Mouse (Mus musculus) midbrain, embryonic 11.5 days (tissue): ENCODE measurements at regions not wholly inside any gene's neighbourhood (a gene's known extent, or its start where the extent isn't known, plus 50 kb on each side); places are given as distances from the start of the nearest gene placed in this dataset.

ENCODE experiments used
- ATAC-seq: fragments of 200-750 bp; cut with Nextera tagmentation; 2 replicates; pipeline ENCODE4 v1.8.0; 2017; ENCODE audit warnings: moderate TSS enrichment, moderate library complexity; ENCODE audit not compliant: low FRiP score
- DNase-seq: peaks from one replicate; pipeline ENCODE4 v3.0.0; 2015; ENCODE audit warnings: low spot score; ENCODE audit errors: missing footprints
- H3K27ac ChIP-seq: fragments of 300-500 bp; sonication (generic); 2 replicates; pipeline ENCODE4 v1.5.1; 2014; ENCODE audit warnings: low read depth, low read length
- H3K27me3 ChIP-seq: fragments of 300-500 bp; sonication (generic); 2 replicates; pipeline ENCODE4 v1.6.1; 2014; ENCODE audit warnings: mild to moderate bottlenecking, low read length, moderate library complexity, mixed read lengths; ENCODE audit not compliant: control insufficient read depth, insufficient read depth
- H3K36me3 ChIP-seq: fragments of 300-500 bp; sonication (generic); 2 replicates; pipeline ENCODE4 v1.6.1; 2014; ENCODE audit warnings: mild to moderate bottlenecking, low read length, moderate library complexity, mixed read lengths; ENCODE audit not compliant: control insufficient read depth, insufficient read depth
- H3K4me1 ChIP-seq: fragments of 300-500 bp; sonication (generic); 2 replicates; pipeline ENCODE4 v1.6.1; 2014; ENCODE audit warnings: low read length; ENCODE audit not compliant: control insufficient read depth, insufficient read depth
- H3K4me2 ChIP-seq: fragments of 300-500 bp; sonication (generic); 2 replicates; pipeline ENCODE4 v1.6.1; 2014; ENCODE audit warnings: mild to moderate bottlenecking, moderate library complexity
- H3K4me3 ChIP-seq: fragments of 300-500 bp; sonication (generic); 2 replicates; pipeline ENCODE4 v1.5.1; 2014; ENCODE audit warnings: low read depth, low read length
- H3K9ac ChIP-seq: fragments of 300-500 bp; sonication (generic); 2 replicates; pipeline ENCODE4 v1.6.1; 2014; ENCODE audit warnings: low read length
- H3K9me3 ChIP-seq: fragments of 300-500 bp; sonication (generic); 2 replicates; pipeline ENCODE4 v1.6.1; 2016; ENCODE audit warnings: low read length; ENCODE audit not compliant: control insufficient read depth
- WGBS: fragments of 180-500 bp; shearing (Covaris S2); extraction: QIAGEN DNeasy Blood & Tissue Kit; methylation state at CpG from one replicate; pipeline ENCODE4 v1.1.7; 2014; 5-methylcytosine and 5-hydroxymethylcytosine counted together

DNA sequence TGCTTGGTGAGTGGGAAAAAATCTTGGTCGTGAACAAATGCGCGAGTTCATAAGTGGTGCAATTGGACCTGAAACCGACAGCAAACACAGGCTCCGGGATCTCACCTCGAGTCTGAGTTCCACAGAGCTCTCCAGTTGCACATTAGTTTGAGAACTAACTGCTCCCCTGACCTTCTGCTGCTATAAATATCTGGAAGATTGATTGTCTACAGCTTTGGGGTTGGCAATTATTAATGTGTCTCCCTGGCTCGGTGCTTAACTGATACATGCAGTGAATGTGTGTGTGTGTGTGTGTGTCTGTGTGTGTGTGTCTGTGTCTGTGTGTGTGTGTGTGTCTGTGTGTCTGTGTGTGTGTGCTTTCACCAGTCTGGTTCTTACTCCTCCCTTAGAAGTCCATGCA, 107.4 kb upstream of the Phyhipl start:
- WGBS = 93% methylated on average over 7 of the region's 7 CpGs
- H3K36me3 ChIP-seq = no peaks in the 10 kb centered on the region
- DNase-seq = no peak
- no peak overlapping the region for H3K4me2 ChIP-seq
- H3K27me3 ChIP-seq = no peaks in the 10 kb centered on the region
- no peak for ATAC-seq
- H3K9ac ChIP-seq = no peak overlapping the region
- H3K4me1 ChIP-seq = no peaks in the 10 kb centered on the region
- H3K4me3 ChIP-seq = no peak overlapping the region
- no peaks in the 10 kb centered on the region for H3K9me3 ChIP-seq
- no peak overlapping the region for H3K27ac ChIP-seq

DNA sequence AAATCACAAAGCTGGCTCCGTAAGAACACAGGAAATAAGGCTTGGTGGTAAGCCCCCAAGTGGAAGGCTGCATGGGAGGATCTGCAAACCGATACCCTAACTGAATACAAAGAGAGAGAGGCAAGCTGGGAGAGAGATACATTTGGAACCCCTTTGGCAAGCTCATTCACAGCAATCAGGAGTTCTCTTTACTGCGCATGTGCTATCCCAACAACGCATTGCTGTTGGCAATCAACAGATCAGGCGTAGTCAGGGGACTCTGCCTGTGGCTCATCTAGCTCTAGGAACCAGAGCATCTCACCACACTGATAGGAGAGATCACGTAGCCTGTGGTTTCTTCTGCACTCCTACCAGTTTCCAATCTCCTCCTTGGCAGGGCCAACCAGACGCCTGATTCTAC, 103.9 kb upstream of the Phyhipl start:
- H3K4me1 ChIP-seq = no peaks in the 10 kb centered on the region
- no peak overlapping the region for H3K9ac ChIP-seq
- WGBS = 85% methylated on average over 7 of the region's 7 CpGs
- no peak overlapping the region for H3K27ac ChIP-seq
- H3K9me3 ChIP-seq = no peaks in the 10 kb centered on the region
- DNase-seq = peak; percentile 53
- H3K4me2 ChIP-seq = no peak overlapping the region
- no peaks in the 10 kb centered on the region for H3K27me3 ChIP-seq
- no peak for ATAC-seq
- no peak overlapping the region for H3K4me3 ChIP-seq
- H3K36me3 ChIP-seq = no peaks in the 10 kb centered on the region

DNA sequence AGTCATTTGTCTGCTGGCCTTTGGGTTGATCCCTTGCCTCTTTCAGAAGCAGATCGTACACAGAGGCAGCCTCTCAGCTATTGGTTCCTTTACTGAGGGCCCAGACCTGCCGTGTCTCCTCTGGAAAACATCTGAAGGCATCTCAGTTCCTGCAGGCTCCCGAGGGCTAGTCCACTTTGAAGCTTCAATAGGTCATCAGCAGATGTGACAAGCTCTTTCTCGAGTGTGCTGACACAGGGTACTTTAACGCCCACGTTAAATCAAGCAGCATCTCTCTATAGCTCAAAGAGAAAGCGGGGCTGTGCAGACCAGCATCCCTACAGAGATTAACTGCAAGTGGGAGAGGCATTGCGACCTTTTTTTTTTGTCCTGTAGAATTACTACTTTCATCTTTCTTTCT, 96.0 kb upstream of the Phyhipl start:
- no peak overlapping the region for H3K4me3 ChIP-seq
- H3K9ac ChIP-seq = no peak overlapping the region
- H3K27me3 ChIP-seq = no peaks in the 10 kb centered on the region
- no peaks in the 10 kb centered on the region for H3K9me3 ChIP-seq
- DNase-seq (peak; percentile 78), ATAC-seq (no peak)
- H3K27ac ChIP-seq = no peak overlapping the region
- H3K4me1 ChIP-seq = no peaks in the 10 kb centered on the region
- no peak overlapping the region for H3K4me2 ChIP-seq
- WGBS = 60% methylated on average over 8 of the region's 8 CpGs
- no peaks in the 10 kb centered on the region for H3K36me3 ChIP-seq

DNA sequence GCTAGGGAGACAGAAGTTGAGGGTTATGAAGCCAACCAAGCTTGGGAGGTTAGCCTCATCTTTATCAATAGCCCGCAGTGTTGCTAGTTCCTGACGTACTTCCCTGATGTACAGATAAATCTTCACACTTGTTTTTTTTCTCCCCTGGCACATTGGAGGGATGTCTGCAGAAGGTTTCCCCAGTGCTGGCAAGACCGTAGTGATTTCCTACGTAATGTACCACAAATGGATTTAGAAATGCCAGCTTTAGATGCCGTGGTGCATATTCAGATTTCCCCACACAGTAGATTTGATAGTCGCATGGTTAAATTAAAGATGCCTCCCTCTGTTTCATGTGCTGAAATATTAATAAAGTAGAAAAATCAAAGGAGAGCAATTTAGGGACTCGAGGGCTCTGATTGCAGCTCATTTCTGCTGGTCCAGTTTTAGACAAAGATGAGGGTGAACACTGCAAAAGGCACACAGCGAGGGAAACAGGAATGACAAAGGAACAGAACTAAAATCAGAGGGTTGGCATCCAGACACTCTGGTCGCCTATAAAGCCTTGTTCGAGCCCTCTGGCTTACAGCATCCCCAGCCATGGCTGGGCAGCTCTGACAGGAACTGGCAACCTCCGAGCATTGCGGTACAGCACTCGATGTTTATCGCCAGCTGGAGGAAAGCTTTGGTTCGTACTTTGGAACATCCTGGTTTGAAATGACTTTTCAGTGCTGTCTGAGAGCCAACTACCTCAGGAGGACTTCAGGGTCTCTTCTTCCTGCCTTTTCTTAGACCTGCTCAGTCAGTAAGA, 94.8 kb upstream of the Phyhipl start:
- H3K9ac ChIP-seq = no peak overlapping the region
- no peak overlapping the region for H3K4me2 ChIP-seq
- no peak for ATAC-seq
- no peaks in the 10 kb centered on the region for H3K4me1 ChIP-seq
- H3K36me3 ChIP-seq = no peaks in the 10 kb centered on the region
- H3K4me3 ChIP-seq = no peak overlapping the region
- peak; percentile 73 for DNase-seq
- WGBS = 91% methylated on average over 15 of the region's 15 CpGs
- no peaks in the 10 kb centered on the region for H3K9me3 ChIP-seq
- no peaks in the 10 kb centered on the region for H3K27me3 ChIP-seq
- H3K27ac ChIP-seq = no peak overlapping the region

DNA sequence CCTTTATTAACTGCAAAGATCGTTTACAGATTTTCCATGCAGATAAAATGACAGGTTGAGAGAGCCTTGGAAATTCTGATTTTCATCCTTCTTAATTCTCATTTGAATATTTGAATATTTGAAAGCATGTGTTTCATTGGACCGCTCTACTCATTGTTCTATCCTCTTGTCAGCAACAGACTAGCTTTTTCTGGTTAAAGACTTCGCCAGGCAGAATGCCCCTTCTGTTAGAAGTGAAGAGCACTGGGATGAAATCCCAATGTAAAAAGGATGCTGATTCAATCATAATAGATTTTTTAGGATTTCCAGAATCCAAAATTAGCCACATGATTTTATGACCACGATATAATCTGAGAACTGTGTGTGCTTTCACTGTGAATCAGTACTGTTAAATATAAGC, 90.8 kb upstream of the Phyhipl start:
- H3K4me3 ChIP-seq = no peak overlapping the region
- DNase-seq (no peak), ATAC-seq (no peak)
- no peaks in the 10 kb centered on the region for H3K27me3 ChIP-seq
- H3K4me1 ChIP-seq = no peaks in the 10 kb centered on the region
- no peaks in the 10 kb centered on the region for H3K9me3 ChIP-seq
- no peak overlapping the region for H3K4me2 ChIP-seq
- no peak overlapping the region for H3K27ac ChIP-seq
- H3K9ac ChIP-seq = no peak overlapping the region
- 88% methylated on average over 4 of the region's 4 CpGs for WGBS
- H3K36me3 ChIP-seq = no peaks in the 10 kb centered on the region

DNA sequence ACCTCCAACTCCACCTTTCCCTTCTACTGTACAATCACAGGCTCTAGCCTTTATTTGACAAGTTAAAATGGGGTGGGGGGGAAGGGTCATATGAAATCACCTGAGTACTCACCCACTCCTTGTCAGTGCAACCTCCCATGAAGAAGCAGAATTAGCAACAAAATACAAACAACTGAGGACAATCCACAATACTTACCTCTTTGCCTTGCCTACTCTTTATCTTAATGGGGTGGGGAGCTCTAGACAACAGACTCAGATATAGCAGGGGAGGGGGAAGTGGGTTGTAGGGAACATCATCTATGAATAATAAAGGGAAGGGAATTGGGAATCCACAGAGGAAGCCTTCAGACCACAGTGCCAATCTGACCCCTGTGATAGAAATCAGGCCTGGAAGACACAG, 86.1 kb upstream of the Phyhipl start:
- ATAC-seq (no peak), DNase-seq (peak; percentile 8)
- Histone ChIP-seq H3K4me1 (no peaks in the 10 kb centered on the region), H3K9me3 (no peaks in the 10 kb centered on the region), H3K27ac (no peak overlapping the region), H3K36me3 (no peaks in the 10 kb centered on the region), H3K4me2 (no peak overlapping the region), H3K27me3 (no peaks in the 10 kb centered on the region), H3K4me3 (no peak overlapping the region), H3K9ac (no peak overlapping the region)

DNA sequence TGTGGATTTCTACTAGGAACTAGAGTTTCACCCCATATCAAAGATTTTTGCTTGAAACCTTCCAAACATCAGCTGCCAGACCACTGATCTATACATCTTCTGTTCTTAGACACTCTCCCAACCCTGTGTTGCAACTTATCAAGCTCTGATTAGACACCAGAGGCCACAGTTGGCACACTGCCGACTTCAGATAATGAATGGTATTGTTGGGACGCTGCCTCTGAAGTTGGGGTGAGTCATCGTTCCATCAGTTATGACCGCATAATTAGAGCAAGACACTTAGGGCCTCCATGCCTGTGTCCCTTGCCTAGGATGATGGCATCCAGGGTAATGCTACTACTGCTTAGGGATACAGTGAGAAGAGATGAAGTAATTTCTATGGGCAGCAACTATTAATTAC, 84.3 kb upstream of the Phyhipl start:
- ATAC-seq = no peak
- no peak overlapping the region for H3K9ac ChIP-seq
- H3K27me3 ChIP-seq = no peaks in the 10 kb centered on the region
- H3K27ac ChIP-seq = no peak overlapping the region
- H3K4me3 ChIP-seq = no peak overlapping the region
- H3K36me3 ChIP-seq = no peaks in the 10 kb centered on the region
- H3K4me2 ChIP-seq = no peak overlapping the region
- H3K4me1 ChIP-seq = no peaks in the 10 kb centered on the region
- no peaks in the 10 kb centered on the region for H3K9me3 ChIP-seq
- 90% methylated on average over 4 of the region's 4 CpGs for WGBS
- no peak for DNase-seq

DNA sequence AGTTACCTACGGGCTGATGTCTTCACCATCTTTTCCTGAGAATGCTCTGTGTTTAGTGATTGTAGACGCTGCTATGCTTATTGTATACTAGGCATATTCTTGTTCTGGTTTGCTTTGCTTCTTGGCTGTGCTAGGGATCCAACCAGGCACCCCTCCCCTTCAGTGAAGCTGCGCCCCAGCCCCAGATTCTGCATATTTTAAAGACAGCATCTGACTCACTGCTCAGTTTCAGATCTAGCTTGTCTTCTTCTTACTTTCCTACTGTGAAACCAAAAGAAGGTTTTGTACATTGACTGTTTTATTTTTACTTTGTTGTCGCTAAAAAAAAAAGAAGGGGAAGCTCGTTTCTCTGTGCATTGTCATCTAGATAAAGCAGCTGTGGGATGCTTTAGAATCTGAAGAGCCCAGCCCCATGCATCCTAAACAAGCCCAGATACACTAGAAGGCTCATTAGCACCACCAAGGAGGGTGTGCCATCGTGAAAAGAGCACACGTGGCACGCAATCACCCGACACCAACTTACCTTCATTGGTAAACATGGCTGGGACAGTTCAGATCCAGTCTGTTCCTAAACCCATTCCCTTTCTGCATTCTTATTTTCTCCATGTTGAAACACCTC, 83.7 kb upstream of the Phyhipl start:
- Histone ChIP-seq H3K9me3 (no peaks in the 10 kb centered on the region), H3K9ac (no peak overlapping the region), H3K27ac (no peak overlapping the region), H3K4me3 (no peak overlapping the region), H3K27me3 (no peaks in the 10 kb centered on the region), H3K4me1 (no peaks in the 10 kb centered on the region), H3K36me3 (no peaks in the 10 kb centered on the region), H3K4me2 (no peak overlapping the region)
- WGBS = 67% methylated on average over 9 of the region's 9 CpGs
- ATAC-seq (no peak), DNase-seq (no peak)

DNA sequence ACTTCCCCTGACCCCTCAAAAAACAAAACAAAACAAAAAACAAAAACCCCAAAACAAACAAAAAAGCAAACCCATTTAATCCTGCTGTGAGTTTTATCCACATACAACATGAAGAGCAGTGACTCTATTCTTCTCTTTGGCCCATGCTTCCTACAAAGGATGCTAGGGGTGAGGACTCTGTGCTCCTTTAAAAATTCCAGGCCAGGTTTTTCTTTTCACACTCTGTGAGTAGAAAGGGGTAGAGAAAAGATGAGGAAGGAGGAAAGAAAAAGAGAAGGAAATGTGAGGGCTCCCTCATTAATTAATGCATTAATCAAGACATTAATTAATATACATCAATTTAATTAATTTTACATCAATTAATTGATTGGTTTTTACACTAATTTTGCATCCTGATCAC, 82.9 kb upstream of the Phyhipl start:
- H3K27ac ChIP-seq = no peak overlapping the region
- DNase-seq (no peak), ATAC-seq (no peak)
- no peaks in the 10 kb centered on the region for H3K36me3 ChIP-seq
- H3K27me3 ChIP-seq = no peaks in the 10 kb centered on the region
- no peaks in the 10 kb centered on the region for H3K9me3 ChIP-seq
- H3K4me1 ChIP-seq = no peaks in the 10 kb centered on the region
- H3K4me3 ChIP-seq = no peak overlapping the region
- H3K9ac ChIP-seq = no peak overlapping the region
- H3K4me2 ChIP-seq = no peak overlapping the region
